Mouse (Mus musculus): ENCODE measurements around the gene Smc1a. TPM values are rescaled to one million over a fixed set of nuclear protein-coding genes. Genes with fewer than 3 reads are reported as not detected.

Smc1a gene
- polyA plus RNA-seq, 1 experiment: 23.0 TPM

DNA sequence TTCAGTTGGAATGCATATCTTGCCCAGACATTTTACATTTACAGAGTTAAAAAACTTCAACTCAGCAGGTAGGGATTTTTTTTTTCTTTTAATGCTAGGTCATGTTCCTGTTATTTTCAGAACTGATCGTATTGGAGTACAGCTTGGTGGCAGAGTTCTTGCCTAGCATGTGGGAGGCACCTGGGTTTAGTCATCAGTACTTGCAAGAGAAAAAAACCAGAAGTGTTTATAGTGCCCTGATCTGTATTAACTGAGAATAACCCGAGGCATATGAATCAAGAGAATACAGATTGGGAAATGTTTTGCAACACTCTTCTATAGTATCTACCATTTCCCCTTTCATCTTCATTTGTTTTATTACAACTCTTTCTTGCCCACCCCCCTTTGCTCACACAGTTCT, 13.4 kb upstream of the Smc1a start:
- no peaks in the 10 kb centered on the region for H3K27me3 ChIP-seq (ENCODE audit: control insufficient read depth, insufficient read depth, insufficient read length)
- H3K36me3 ChIP-seq (ENCODE audit: control insufficient read depth, insufficient read depth): no peaks in the 10 kb centered on the region
- no peak overlapping the region for H3ac ChIP-seq (ENCODE audit: control insufficient read depth, insufficient read length, low read depth)
- TF ChIP-seq MYOD1 (IDR thresholded peaks at IDR 0.05; ENCODE audit: control insufficient read depth, insufficient read length, low read depth): no peak
- TF ChIP-seq CEBPB (IDR thresholded peaks at IDR 0.05; ENCODE audit: low read depth): no peak
- no peak for TF ChIP-seq CTCF (IDR thresholded peaks at IDR 0.05; ENCODE audit: control insufficient read depth, insufficient read depth, insufficient read length)
- TF ChIP-seq MAX (IDR thresholded peaks at IDR 0.05): no peak
- no peak for TF ChIP-seq USF1 (IDR thresholded peaks at IDR 0.05; ENCODE audit: low read depth)
- H3K79me3 ChIP-seq (ENCODE audit: low read depth): no peaks in the 10 kb centered on the region
- H3K79me2 ChIP-seq (ENCODE audit: control insufficient read depth, insufficient read depth): no peaks in the 10 kb centered on the region
- no peak overlapping the region for H3K4me3 ChIP-seq (ENCODE audit: insufficient read depth, poor library complexity, severe bottlenecking)

DNA sequence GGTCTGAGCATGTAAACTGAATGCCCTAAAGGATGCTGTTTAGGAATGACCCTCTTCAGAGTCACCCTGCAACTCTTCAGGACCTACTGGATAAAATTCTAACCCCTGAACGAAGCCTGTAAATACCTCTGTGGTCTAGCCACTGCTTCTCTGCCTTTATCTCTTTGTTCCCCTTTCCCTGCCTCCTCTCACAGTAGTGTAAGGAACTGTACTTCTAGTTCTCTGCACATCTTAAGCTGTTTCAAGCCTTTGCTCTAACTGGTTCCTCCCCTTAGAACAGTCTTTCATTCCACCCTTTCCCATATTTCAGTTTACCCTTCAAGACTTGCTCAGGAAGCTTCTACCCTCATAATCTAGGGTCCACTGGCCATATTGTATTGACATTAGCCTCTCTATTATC, 8.4 kb upstream of the Smc1a start:
- Histone ChIP-seq H3ac (ENCODE audit: control insufficient read depth, insufficient read length, low read depth) (no peak overlapping the region), H3K4me3 (ENCODE audit: insufficient read depth, poor library complexity, severe bottlenecking) (no peak overlapping the region), H3K27me3 (ENCODE audit: control insufficient read depth, insufficient read depth, insufficient read length) (no peaks in the 10 kb centered on the region), H3K36me3 (ENCODE audit: control insufficient read depth, insufficient read depth) (peaks cover 6% of the 10 kb centered on the region), H3K79me3 (ENCODE audit: low read depth) (no peaks in the 10 kb centered on the region), H3K79me2 (ENCODE audit: control insufficient read depth, insufficient read depth) (no peaks in the 10 kb centered on the region)
- TF ChIP-seq MYOG (IDR thresholded peaks at IDR 0.05; ENCODE audit: control insufficient read depth, extremely low read depth, insufficient read length) (no peak), FOSL1 (IDR thresholded peaks at IDR 0.05; ENCODE audit: insufficient read depth, low read length, poor library complexity, severe bottlenecking) (no peak), MYOD1 (IDR thresholded peaks at IDR 0.05; ENCODE audit: control insufficient read depth, insufficient read length, low read depth) (no peak)

DNA sequence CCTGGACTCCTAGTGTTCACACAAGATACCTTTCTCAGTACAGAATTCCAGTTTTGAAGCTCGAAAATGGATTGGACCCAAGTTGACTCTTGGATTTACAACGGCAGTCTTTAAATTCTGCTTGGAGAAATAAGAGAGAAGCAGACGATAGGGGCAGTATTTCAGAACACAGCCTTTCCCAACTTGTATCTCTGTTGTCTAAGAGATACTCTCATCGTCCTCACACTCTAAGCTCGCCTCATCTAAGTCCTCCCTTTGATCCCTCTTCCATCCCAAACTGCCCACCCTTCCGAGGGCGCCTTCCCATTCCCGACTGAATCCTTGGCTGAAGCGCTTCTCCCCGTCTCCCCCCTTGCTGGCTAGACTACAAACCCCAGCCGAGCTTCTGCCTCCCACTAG, 477 bp upstream of the Smc1a start:
- peaks cover 39% of the 10 kb centered on the region for H3K79me3 ChIP-seq (ENCODE audit: low read depth)
- H3K79me2 ChIP-seq (ENCODE audit: control insufficient read depth, insufficient read depth): peaks cover 49% of the 10 kb centered on the region
- H3K4me3 ChIP-seq (ENCODE audit: insufficient read depth, poor library complexity, severe bottlenecking): peak overlapping the region; percentile 53
- H3ac ChIP-seq (ENCODE audit: control insufficient read depth, insufficient read length, low read depth): peak overlapping the region; percentile 77
- no peaks in the 10 kb centered on the region for H3K27me3 ChIP-seq (ENCODE audit: control insufficient read depth, insufficient read depth, insufficient read length)
- H3K36me3 ChIP-seq (ENCODE audit: control insufficient read depth, insufficient read depth): no peaks in the 10 kb centered on the region
- TF ChIP-seq USF1 (IDR thresholded peaks at IDR 0.05; ENCODE audit: low read depth): no peak
- TF ChIP-seq CEBPB (IDR thresholded peaks at IDR 0.05; ENCODE audit: low read depth): no peak
- no peak for TF ChIP-seq CTCF (IDR thresholded peaks at IDR 0.05; ENCODE audit: control insufficient read depth, insufficient read depth, insufficient read length)
- TF ChIP-seq MYOD1 (IDR thresholded peaks at IDR 0.05; ENCODE audit: control insufficient read depth, insufficient read length, low read depth): no peak
- no peak for TF ChIP-seq MAX (IDR thresholded peaks at IDR 0.05)
- TF ChIP-seq MYOG (IDR thresholded peaks at IDR 0.05; ENCODE audit: control insufficient read depth, extremely low read depth, insufficient read length): no peak
- no peak for TF ChIP-seq FOSL1 (IDR thresholded peaks at IDR 0.05; ENCODE audit: insufficient read depth, low read length, poor library complexity, severe bottlenecking)

DNA sequence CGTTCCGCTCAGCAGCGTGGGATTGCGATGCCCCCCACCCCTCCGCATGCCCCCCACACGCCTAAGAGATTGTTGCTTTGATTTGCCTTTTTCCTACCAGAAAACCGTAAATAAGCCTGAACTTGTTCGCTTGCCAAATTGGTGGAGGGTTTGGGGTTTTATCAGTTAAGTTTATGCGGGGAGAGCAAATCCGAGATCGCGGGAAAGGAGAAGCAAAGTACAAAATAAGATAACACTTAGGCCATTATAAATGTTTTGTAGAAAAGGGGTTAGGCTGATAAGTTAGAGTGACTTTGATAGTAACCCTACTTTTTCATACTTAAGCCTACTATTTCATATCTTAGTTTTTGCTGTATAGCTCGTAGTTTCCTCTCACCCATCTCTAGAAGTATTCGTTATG, 958 bp downstream of the Smc1a start:
- H3K79me2 ChIP-seq (ENCODE audit: control insufficient read depth, insufficient read depth): peaks cover 63% of the 10 kb centered on the region
- H3K4me3 ChIP-seq (ENCODE audit: insufficient read depth, poor library complexity, severe bottlenecking): peak overlapping the region; percentile 53
- TF ChIP-seq MYOG (IDR thresholded peaks at IDR 0.05; ENCODE audit: control insufficient read depth, extremely low read depth, insufficient read length): no peak
- TF ChIP-seq USF1 (IDR thresholded peaks at IDR 0.05; ENCODE audit: low read depth): no peak
- no peak for TF ChIP-seq CTCF (IDR thresholded peaks at IDR 0.05; ENCODE audit: control insufficient read depth, insufficient read depth, insufficient read length)
- no peak for TF ChIP-seq MYOD1 (IDR thresholded peaks at IDR 0.05; ENCODE audit: control insufficient read depth, insufficient read length, low read depth)
- TF ChIP-seq FOSL1 (IDR thresholded peaks at IDR 0.05; ENCODE audit: insufficient read depth, low read length, poor library complexity, severe bottlenecking): no peak
- no peak for TF ChIP-seq CEBPB (IDR thresholded peaks at IDR 0.05; ENCODE audit: low read depth)
- TF ChIP-seq MAX (IDR thresholded peaks at IDR 0.05): no peak
- no peaks in the 10 kb centered on the region for H3K36me3 ChIP-seq (ENCODE audit: control insufficient read depth, insufficient read depth)
- peak overlapping the region; percentile 48 for H3ac ChIP-seq (ENCODE audit: control insufficient read depth, insufficient read length, low read depth)
- no peaks in the 10 kb centered on the region for H3K27me3 ChIP-seq (ENCODE audit: control insufficient read depth, insufficient read depth, insufficient read length)
- H3K79me3 ChIP-seq (ENCODE audit: low read depth): peaks cover 50% of the 10 kb centered on the region

DNA sequence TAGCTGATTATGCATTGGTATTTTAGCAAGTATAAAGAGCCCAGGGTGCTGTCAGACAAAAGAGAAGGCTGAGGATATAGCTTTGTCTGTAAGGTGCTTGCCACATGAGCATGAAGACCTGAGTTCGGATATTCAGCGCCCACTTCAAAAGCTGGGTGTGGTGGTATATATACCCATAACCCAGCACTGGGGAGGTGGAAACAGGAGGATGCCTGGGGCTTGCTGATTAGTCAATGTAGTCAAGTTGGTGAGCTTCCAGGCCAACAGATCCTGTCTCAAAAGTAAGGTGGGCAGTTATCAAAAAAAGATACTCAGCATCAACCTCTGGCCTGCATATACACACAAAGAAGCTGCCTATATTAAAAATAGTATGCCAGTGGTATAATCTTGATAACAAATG, 3.1 kb downstream of the Smc1a start:
- peaks cover 67% of the 10 kb centered on the region for H3K79me3 ChIP-seq (ENCODE audit: low read depth)
- H3ac ChIP-seq (ENCODE audit: control insufficient read depth, insufficient read length, low read depth): no peak overlapping the region
- H3K27me3 ChIP-seq (ENCODE audit: control insufficient read depth, insufficient read depth, insufficient read length): no peaks in the 10 kb centered on the region
- no peaks in the 10 kb centered on the region for H3K36me3 ChIP-seq (ENCODE audit: control insufficient read depth, insufficient read depth)
- TF ChIP-seq FOSL1 (IDR thresholded peaks at IDR 0.05; ENCODE audit: insufficient read depth, low read length, poor library complexity, severe bottlenecking) (no peak), USF1 (IDR thresholded peaks at IDR 0.05; ENCODE audit: low read depth) (no peak), CTCF (IDR thresholded peaks at IDR 0.05; ENCODE audit: control insufficient read depth, insufficient read depth, insufficient read length) (no peak), MYOD1 (IDR thresholded peaks at IDR 0.05; ENCODE audit: control insufficient read depth, insufficient read length, low read depth) (no peak), MYOG (IDR thresholded peaks at IDR 0.05; ENCODE audit: control insufficient read depth, extremely low read depth, insufficient read length) (no peak), CEBPB (IDR thresholded peaks at IDR 0.05; ENCODE audit: low read depth) (no peak), MAX (IDR thresholded peaks at IDR 0.05) (no peak)
- H3K79me2 ChIP-seq (ENCODE audit: control insufficient read depth, insufficient read depth): peaks cover 84% of the 10 kb centered on the region
- H3K4me3 ChIP-seq (ENCODE audit: insufficient read depth, poor library complexity, severe bottlenecking): no peak overlapping the region

DNA sequence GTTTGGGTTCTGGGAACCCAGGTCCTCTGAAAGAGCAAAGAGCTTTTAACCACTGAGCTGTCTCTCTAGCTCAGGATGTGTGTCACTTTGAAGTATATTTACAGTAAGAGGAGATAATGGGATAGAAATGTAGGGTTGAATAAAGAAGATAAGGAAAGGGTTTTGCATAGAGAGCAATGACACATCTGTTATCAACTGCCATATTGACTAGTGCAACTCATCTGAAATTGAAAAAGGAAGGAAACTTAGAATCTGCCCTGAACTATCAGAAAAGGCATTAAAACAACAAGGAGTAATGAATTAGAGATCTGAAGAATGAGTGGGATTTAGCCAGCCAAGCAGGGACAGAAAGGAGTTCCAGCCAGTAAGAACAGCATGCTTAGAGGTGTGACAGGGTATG, 23.6 kb downstream of the Smc1a start:
- no peaks in the 10 kb centered on the region for H3K79me3 ChIP-seq (ENCODE audit: low read depth)
- TF ChIP-seq CEBPB (IDR thresholded peaks at IDR 0.05; ENCODE audit: low read depth): no peak
- no peak for TF ChIP-seq CTCF (IDR thresholded peaks at IDR 0.05; ENCODE audit: control insufficient read depth, insufficient read depth, insufficient read length)
- TF ChIP-seq MYOD1 (IDR thresholded peaks at IDR 0.05; ENCODE audit: control insufficient read depth, insufficient read length, low read depth): no peak
- no peak for TF ChIP-seq FOSL1 (IDR thresholded peaks at IDR 0.05; ENCODE audit: insufficient read depth, low read length, poor library complexity, severe bottlenecking)
- no peak for TF ChIP-seq USF1 (IDR thresholded peaks at IDR 0.05; ENCODE audit: low read depth)
- TF ChIP-seq MAX (IDR thresholded peaks at IDR 0.05): no peak
- H3K27me3 ChIP-seq (ENCODE audit: control insufficient read depth, insufficient read depth, insufficient read length): no peaks in the 10 kb centered on the region
- no peak overlapping the region for H3ac ChIP-seq (ENCODE audit: control insufficient read depth, insufficient read length, low read depth)
- H3K36me3 ChIP-seq (ENCODE audit: control insufficient read depth, insufficient read depth): peaks cover 43% of the 10 kb centered on the region
- no peak overlapping the region for H3K4me3 ChIP-seq (ENCODE audit: insufficient read depth, poor library complexity, severe bottlenecking)
- no peaks in the 10 kb centered on the region for H3K79me2 ChIP-seq (ENCODE audit: control insufficient read depth, insufficient read depth)

All from C2C12 (cell line).